Mouse (Mus musculus) CH12.LX (cell line): ENCODE data around the gene Brf1. TPM values are rescaled to one million over a fixed set of nuclear protein-coding genes. Genes with fewer than 3 reads are reported as not detected.

Source experiments
- DNase-seq: peaks from one replicate; pipeline ENCODE4 v3.0.0-alpha.2; 2013; ENCODE audit errors: extremely low read depth
- H3K27ac ChIP-seq: 2 replicates; pipeline ENCODE4 v1.5.1; 2012; ENCODE audit warnings: low read depth, mild to moderate bottlenecking, control low read depth, moderate library complexity; ENCODE audit not compliant: insufficient read depth
- H3K27me3 ChIP-seq: replicated peaks from 2 replicates; pipeline ENCODE3; 2012; ENCODE audit warnings: inconsistent platforms
- H3K36me3 ChIP-seq, 2 experiments: replicated peaks in 1 of 2; 2 replicates each; pipeline versions ENCODE3 to v1.6.1; 2012; ENCODE audit warnings: inconsistent platforms in 1 of 2, low read length in 1 of 2, mild to moderate bottlenecking in 1 of 2, mixed read lengths in 1 of 2, moderate library complexity in 1 of 2; ENCODE audit not compliant: control insufficient read depth in 1 of 2, insufficient read depth in 1 of 2
- H3K4me1 ChIP-seq, 2 experiments: 2 replicates each; pipeline ENCODE4 v1.6.1; 2012; ENCODE audit warnings: inconsistent platforms in 1 of 2, moderate library complexity in 1 of 2; ENCODE audit not compliant: insufficient read depth in 2 of 2, control insufficient read depth in 1 of 2
- H3K4me2 ChIP-seq: 2 replicates; pipeline ENCODE4 v1.6.1; 2012; ENCODE audit warnings: low read depth, mild to moderate bottlenecking, control low read depth; ENCODE audit not compliant: poor library complexity, insufficient read depth, severe bottlenecking
- H3K4me3 ChIP-seq, 3 experiments: fragments of 150-350 bp in 1 of 3; sonication (generic) in 1 of 3; replicated peaks in 1 of 3; 2 replicates each; pipeline versions ENCODE3 to v1.5.1; 2011 to 2012; ENCODE audit warnings: low read depth in 2 of 3, low read length in 2 of 3, mild to moderate bottlenecking in 2 of 3, moderate library complexity in 2 of 3, control low read depth in 1 of 3, improper control_type of control experiment in 1 of 3, inconsistent platforms in 1 of 3, mixed read lengths in 1 of 3; ENCODE audit not compliant: poor library complexity in 1 of 3
- H3K79me2 ChIP-seq: replicated peaks from 2 replicates; pipeline ENCODE4 v1.6.1; 2012; ENCODE audit warnings: mild to moderate bottlenecking, moderate library complexity; ENCODE audit not compliant: control insufficient read depth, poor library complexity, insufficient read depth, severe bottlenecking; ENCODE audit errors: extremely low read depth
- H3K9ac ChIP-seq: 2 replicates; pipeline ENCODE4 v1.6.1; 2012; ENCODE audit warnings: low read depth, mild to moderate bottlenecking, control low read depth, moderate library complexity; ENCODE audit not compliant: insufficient read depth
- H3K9me3 ChIP-seq: replicated peaks from 2 replicates; pipeline ENCODE3; 2012; ENCODE audit warnings: low read length, inconsistent platforms, mixed read lengths
- CTCF ChIP-seq, 2 experiments: IDR thresholded peaks in 1 of 2; conservative IDR thresholded peaks in 1 of 2; 2 replicates each; pipeline ENCODE4 v1.5.1; 2011 to 2012; ENCODE audit warnings: low read depth in 2 of 2, low read length in 2 of 2, improper control_type of control experiment in 1 of 2, inconsistent platforms in 1 of 2, mild to moderate bottlenecking in 1 of 2, moderate library complexity in 1 of 2
- E2F4 ChIP-seq: IDR thresholded peaks from 2 replicates; pipeline ENCODE4 v1.6.1; 2011; ENCODE audit warnings: low read depth, low read length, improper control_type of control experiment; ENCODE audit not compliant: insufficient replicate concordance
- EP300 ChIP-seq: IDR thresholded peaks from 2 replicates; pipeline ENCODE4 v1.6.1; 2011; ENCODE audit warnings: low read length, improper control_type of control experiment
- ETS1 ChIP-seq: conservative IDR thresholded peaks from 2 replicates; pipeline ENCODE4 v1.6.1; 2012; ENCODE audit warnings: low read depth, mild to moderate bottlenecking, inconsistent platforms, low read length, improper control_type of control experiment, moderate library complexity
- IRF4 ChIP-seq: IDR thresholded peaks from 2 replicates; pipeline ENCODE4 v1.6.1; 2014; ENCODE audit warnings: low read depth, mild to moderate bottlenecking, inconsistent platforms, low read length, improper control_type of control experiment
- JUND ChIP-seq: conservative IDR thresholded peaks from 2 replicates; pipeline ENCODE4 v1.6.1; 2011; ENCODE audit warnings: low read depth, low read length, improper control_type of control experiment
- KAT2A ChIP-seq: IDR thresholded peaks from 2 replicates; pipeline ENCODE4 v1.6.1; 2012; ENCODE audit warnings: low read length, improper control_type of control experiment, inconsistent platforms; ENCODE audit not compliant: insufficient replicate concordance
- MAFK ChIP-seq: IDR thresholded peaks from 2 replicates; pipeline ENCODE4 v1.6.1; 2011; ENCODE audit warnings: low read length, improper control_type of control experiment; ENCODE audit not compliant: insufficient replicate concordance
- MAX ChIP-seq: IDR thresholded peaks from 2 replicates; pipeline ENCODE4 v1.6.1; 2011; ENCODE audit warnings: low read length, improper control_type of control experiment
- NRF1 ChIP-seq: IDR thresholded peaks from 2 replicates; pipeline ENCODE4 v1.6.1; 2014; ENCODE audit warnings: low read depth, mild to moderate bottlenecking, inconsistent platforms, low read length, improper control_type of control experiment, moderate library complexity
- POLR2A ChIP-seq: IDR thresholded peaks from 2 replicates; pipeline ENCODE4 v1.6.1; 2011; ENCODE audit warnings: low read depth, mild to moderate bottlenecking, improper control_type of control experiment, low read length
- SIN3A ChIP-seq: IDR thresholded peaks from 2 replicates; pipeline ENCODE4 v1.6.1; 2012; ENCODE audit warnings: low read length, improper control_type of control experiment, inconsistent platforms
- UBTF ChIP-seq: IDR thresholded peaks from 2 replicates; pipeline ENCODE4 v1.6.1; 2012; ENCODE audit warnings: low read depth, mild to moderate bottlenecking, inconsistent platforms, low read length, improper control_type of control experiment, moderate library complexity
- USF2 ChIP-seq: conservative IDR thresholded peaks from 2 replicates; pipeline ENCODE4 v1.6.1; 2011; ENCODE audit warnings: low read depth, low read length, improper control_type of control experiment
- ZC3H11A ChIP-seq: IDR thresholded peaks from 2 replicates; pipeline ENCODE4 v1.6.1; 2012; ENCODE audit warnings: low read depth, mild to moderate bottlenecking, inconsistent platforms, low read length, improper control_type of control experiment
- ZNF384 ChIP-seq: IDR thresholded peaks from 2 replicates; pipeline ENCODE4 v1.6.1; 2012; ENCODE audit warnings: low read depth, low read length, improper control_type of control experiment, inconsistent platforms
- dilution Hi-C: fragments of 300-500 bp; cut with MboI; formaldehyde crosslinking; loops from 2 replicates; pipeline ENCODE4 v1.14.3; 2020; ENCODE audit warnings: low sequenced_read_pairs; ENCODE audit not compliant: extremely low pct_unique_long_range_greater_than_20kb, extremely low pct_ligation_motif_present
- in situ Hi-C: fragments of 300-500 bp; cut with MboI; formaldehyde crosslinking; loops from 3 replicates; pipeline ENCODE4 v1.14.3; 2019; ENCODE audit warnings: low sequenced_read_pairs, low pct_ligation_motif_present, low pct_unique_long_range_greater_than_20kb, mixed read lengths
- polyA plus RNA-seq: library from polyadenylated mRNA; unstranded; fragments of >175 nt; gene quantifications from 2 replicates; pipeline ENCODE4 v1.2.1, GENCODE M21; 2012; ENCODE audit warnings: low read depth; ENCODE audit not compliant: insufficient read length
- total RNA-seq, 2 experiments: library from RNA; depleted of rRNA; stranded (reverse); fragments of 300-350 nt in 1 of 2; fragments of >200 nt in 1 of 2; gene quantifications; 2 replicates each; pipeline ENCODE4 v1.2.3; 2012 to 2014

Gene Brf1
- total and polyA plus RNA-seq, 3 experiments = 15.9 to 31.2 (median 29.6) TPM

- dilution Hi-C loops (no loop called here), in situ Hi-C loops (loop anchor here (5.0 kb wide), 1 partner anchor 134 kb away; no protein-coding TSS in a partner anchor)
- TF ChIP-seq JUND (no peak), POLR2A (no peak), EP300 (no peak), E2F4 (no peak), MAX (no peak), UBTF (no peak), KAT2A (no peak), ZNF384 (no peak), MAFK (no peak), SIN3A (no peak), ETS1 (no peak), USF2 (no peak), NRF1 (no peak), IRF4 (no peak), CTCF (conservative IDR thresholded peaks at IDR 0.05 in 1 of 2, IDR thresholded peaks at IDR 0.05 in 1 of 2; ENCODE audit: low read depth in 2 of 2, low read length in 2 of 2) (no peak), ZC3H11A (no peak)
- Histone ChIP-seq H3K4me1 (peaks cover 23 to 36% of the 10 kb centered on the region in 2 experiments), H3K27ac (no peak overlapping the region), H3K36me3 (peaks cover 0 to 17% of the 10 kb centered on the region in 2 experiments), H3K9me3 (no peaks in the 10 kb centered on the region), H3K27me3 (no peaks in the 10 kb centered on the region), H3K79me2 (no peaks in the 10 kb centered on the region; the same call in 1 of the 2 replicates), H3K4me2 (no peak overlapping the region), H3K9ac (no peak overlapping the region), H3K4me3 (no peak overlapping the region)
- DNase-seq = no peak
Measured at GRCm38 (mm10) chr12:113018763-113019162, 18.3 kb upstream of the Brf1 start.

DNA sequence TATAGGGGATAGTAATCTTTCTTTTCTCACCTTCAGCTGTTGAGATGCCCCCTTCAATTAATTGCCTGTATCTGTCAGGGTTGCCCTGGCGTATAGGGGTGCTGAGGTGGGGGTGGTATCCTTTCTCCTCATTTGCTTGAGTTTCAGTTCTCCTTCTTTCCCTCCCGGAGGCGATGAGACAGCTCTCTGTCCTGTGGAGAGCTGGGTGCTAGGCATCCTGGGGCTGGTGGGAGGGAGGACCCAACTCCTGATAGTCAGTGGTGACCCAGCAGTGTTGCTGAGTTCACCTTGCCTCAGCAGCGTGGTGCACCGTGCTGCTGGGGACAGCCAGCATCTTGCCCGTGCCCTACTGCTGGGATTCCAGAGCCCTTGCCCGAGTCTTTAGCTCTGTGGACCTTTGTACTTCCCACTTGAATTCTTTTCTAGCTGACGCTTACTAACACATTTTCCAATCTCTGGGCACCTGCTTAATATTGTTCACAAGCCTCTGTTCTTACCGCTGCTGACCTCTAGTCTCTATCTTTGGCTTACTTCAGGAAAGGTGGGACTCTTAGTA, 17.0 kb upstream of the Brf1 start:
- H3K36me3 ChIP-seq = peaks cover 0 to 16% of the 10 kb centered on the region in 2 experiments
- no peak overlapping the region for H3K9ac ChIP-seq
- H3K4me2 ChIP-seq = no peak overlapping the region
- H3K4me1 ChIP-seq = peaks cover 15 to 37% of the 10 kb centered on the region in 2 experiments
- in situ Hi-C loops (loop anchor here (5.0 kb wide), 1 partner anchor 135 kb away; no protein-coding TSS in a partner anchor), dilution Hi-C loops (no loop called here)
- no peaks in the 10 kb centered on the region for H3K27me3 ChIP-seq
- H3K79me2 ChIP-seq = no peaks in the 10 kb centered on the region; the same call in 1 of the 2 replicates
- no peak overlapping the region for H3K27ac ChIP-seq
- no peak overlapping the region for H3K4me3 ChIP-seq
- H3K9me3 ChIP-seq = no peaks in the 10 kb centered on the region
- TF ChIP-seq IRF4 (0 out of 2 replicates have a peak, but pooled peaks have one; percentile 31), MAFK (no peak)
- no peak for DNase-seq
